Mouse (Mus musculus) gastrocnemius, adult 8-10 months (tissue): ENCODE data around the gene Gpr183. TPM values are rescaled to one million over a fixed set of nuclear protein-coding genes. Genes with fewer than 3 reads are reported as not detected.

Experiments used
- DNase-seq, 2 experiments: peaks; one replicate each; pipeline ENCODE4 v3.0.0; 2022; ENCODE audit warnings: low spot score in 2 of 2
- total RNA-seq, 4 experiments: library from RNA; stranded (reverse); gene quantifications; 2 replicates each; pipeline ENCODE4 v1.2.4; 2022

Gene Gpr183
- total RNA-seq, 4 experiments from 2014 or later: 0.15 to 0.38 (median 0.23) TPM

DNA sequence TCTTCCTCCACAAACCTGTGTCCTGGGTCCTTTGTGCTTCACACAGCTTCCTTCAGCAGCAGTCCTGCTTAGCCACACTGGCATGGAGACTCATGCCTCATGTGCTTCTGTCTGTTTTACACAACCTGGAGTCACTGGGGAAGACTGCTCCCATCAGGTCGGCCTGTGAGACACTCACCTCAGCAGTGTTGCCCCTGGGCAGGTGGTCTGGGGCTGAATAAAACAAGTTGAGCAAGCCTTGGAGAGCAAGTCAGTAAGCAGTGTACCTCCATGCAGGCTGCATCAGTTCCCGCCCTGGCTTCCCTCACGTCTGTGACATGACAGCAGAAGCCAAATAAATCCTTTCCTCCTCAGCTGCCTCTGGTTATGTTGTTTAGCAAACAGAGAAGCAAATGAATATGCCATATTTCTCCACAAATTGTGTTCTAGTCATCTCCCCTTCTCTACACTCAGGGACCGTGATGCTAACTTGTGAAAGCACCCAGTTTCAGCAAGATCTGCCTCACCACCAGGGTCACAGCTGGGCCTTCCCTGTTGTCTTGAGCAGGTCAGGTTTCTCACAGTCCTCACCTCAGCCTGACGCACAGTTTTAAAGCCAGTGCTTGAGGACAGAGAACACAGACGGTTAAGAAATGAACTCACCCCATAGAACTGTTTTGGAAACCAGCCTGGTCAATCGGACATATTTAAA lies 30.9 kb downstream of the Gpr183 start:
- no peak for DNase-seq

DNA sequence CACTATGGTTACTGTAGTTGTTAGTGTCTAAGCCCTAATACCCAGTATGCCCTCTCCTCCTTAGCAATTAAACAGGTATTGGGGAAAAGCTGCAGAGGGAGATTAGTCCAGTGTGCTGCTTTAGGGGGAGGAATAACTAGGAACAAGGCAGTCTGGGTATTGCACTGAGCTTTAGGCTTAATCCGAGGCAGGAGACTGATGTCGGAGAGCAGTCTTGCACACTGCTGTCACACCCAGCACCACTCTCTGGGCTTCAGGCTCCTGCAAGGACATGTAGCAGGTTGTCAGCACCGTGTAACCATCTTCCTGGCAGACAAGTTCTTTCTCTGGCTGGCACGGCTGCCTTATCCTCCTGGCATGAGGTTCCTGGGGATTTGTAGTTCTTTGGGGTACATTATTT lies 32.8 kb downstream of the Gpr183 start:
- DNase-seq: no peak

DNA sequence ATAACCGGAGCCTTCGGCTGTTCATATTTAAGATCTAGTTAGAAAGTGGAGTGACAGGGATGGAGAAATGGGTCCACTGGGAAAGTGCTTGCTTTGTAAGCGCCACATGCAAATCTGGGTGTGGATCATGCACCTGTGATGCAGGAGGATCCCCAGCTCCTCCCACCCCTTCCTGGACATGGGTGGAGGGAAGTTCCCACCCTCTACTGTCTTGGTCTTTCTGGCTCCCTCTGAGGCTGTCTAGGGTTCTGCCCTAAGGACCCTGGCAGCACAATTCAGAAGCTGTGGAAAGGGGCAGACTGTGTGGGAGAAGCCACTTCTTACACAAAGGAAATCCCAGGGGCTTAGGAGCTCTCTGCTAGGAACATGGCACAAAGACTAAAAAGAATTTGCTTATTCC lies 33.4 kb downstream of the Gpr183 start:
- DNase-seq: no peak

DNA sequence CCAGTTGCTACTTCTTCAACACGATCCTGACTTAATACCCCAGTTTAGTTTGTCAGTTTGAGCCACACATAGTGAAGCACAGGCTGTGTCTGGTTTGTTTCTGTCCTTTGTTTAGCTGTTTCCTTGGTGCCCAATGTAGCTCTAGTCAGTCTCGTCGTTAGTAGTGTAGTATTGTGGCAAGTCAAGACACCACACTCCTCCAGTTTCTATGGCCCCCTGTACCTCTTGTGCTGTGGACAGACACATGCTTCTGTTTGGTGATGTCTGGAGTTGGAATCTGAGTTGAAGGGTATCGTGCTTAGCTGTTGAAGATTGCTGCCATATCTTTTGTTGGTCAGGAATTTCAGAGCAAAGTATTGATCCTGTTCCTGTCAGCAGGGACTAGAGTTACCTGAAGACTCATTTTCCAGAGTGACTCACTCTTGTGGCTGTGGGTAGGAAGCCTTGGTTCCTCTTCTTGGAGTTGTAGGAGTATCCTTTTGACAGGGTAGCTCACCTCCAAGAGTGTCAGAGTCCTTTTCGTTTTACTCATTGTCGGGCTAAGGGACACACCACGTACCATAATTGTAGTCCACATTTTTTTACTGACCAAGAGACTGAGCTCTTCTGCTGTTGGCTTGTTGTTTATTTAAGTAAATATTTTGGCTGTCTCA lies 34.1 kb downstream of the Gpr183 start:
- no peak for DNase-seq

DNA sequence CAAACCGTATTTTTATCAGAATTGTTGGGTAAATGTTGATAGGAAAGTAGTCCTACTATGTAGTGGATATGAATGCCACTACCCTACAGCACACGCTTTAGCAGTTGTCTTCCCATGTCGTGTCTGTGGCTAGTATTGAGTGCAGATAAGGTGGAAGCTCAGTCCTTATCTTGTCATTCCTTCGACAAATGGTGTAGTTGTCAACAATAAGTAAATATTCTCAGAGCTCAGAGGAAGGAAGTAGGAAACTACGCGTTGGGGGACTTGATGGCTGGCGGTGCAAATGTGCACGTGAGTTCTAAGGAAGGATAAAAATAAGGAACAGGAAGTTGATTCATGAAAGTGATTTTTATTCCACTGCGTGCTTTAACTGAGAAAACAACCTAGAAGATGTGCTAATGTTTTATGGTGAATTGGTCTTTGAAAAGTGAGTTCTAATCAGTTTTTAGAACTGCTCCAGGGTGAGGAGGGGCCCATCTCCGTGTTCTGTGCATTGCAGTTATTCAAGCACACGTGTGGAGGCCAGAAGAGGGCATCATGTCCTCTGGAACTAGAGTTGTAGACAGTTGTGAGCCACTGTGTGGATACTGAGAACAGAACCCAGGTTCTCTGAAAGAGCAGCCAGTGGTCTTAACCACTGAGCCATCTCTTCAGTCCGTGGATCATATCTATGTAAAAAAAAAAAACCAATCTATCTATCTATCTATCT lies 35.6 kb downstream of the Gpr183 start:
- no peak for DNase-seq

DNA sequence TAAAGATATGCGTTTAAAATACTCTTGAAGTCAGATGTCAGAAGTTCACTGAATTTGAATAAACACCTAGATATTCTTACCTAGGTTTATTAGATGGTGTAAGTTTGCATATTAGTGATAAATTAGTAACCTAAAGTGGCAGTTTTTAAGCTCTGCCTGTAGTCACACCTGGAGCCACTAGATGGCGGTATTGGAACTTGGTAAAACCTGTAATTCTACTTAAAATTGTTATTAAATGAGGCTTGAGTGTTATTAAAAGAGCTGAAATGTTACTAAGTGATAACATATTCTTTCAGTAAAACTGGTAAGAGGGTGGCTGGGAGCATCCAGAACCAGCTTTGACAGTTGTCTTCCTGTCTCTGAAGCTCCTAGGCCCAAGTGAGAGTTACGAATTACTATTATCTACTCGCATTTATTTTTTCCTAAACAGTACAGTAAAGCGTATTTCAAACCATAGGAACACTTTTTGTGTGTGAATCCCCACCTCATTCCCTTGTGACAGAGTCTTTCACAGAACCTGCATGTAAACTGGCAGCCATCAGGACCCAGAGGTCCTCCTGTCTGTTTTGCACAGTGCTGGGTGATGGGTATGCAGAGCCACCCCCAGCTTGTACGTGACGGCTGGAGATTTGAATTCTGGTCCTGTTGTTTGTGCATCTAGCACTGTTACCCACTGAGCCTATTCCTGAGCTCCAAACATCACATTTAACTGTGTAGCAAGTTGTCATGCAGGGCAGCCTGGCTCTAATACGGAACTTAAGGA lies 36.4 kb downstream of the Gpr183 start:
- DNase-seq: no peak

DNA sequence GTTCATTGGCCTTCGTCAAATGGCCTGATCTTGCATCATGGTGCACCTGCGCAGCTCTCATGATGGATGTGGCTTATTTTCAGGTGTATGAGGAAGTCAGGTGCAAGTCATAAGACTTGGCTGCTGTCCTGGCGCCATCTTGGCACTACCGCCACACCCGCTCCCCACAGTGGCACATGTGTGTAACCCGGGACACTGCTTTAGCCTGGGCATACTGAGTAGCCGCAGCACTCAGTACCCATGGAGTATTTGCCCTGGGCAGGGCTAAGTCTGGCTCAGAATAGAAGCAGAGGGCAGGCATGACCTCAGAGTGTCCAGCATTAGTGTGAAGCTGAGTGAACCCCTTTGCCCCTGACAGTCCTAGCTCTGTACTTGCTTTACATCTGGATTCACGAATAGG lies 37.5 kb downstream of the Gpr183 start:
- DNase-seq: no peak

DNA sequence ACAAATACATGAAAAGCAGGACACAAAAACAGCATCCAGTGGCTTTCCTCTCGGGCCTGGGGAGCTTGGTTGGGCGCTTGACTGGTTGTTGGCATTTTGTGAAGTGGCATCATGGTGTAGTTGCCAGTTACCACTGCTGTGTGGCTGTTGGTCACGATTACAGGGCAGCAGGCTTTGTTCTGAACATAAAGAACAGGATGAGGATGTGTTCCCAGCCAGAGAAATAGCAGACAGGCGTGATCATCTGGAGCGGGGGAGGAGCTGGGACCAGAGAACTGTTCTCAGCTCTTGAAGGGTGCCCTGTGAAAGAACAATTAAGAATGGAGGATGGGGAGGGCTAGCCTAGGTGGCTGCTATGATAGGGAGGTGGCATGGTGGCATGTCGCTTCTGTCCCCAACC lies 38.1 kb downstream of the Gpr183 start:
- DNase-seq: no peak

DNA sequence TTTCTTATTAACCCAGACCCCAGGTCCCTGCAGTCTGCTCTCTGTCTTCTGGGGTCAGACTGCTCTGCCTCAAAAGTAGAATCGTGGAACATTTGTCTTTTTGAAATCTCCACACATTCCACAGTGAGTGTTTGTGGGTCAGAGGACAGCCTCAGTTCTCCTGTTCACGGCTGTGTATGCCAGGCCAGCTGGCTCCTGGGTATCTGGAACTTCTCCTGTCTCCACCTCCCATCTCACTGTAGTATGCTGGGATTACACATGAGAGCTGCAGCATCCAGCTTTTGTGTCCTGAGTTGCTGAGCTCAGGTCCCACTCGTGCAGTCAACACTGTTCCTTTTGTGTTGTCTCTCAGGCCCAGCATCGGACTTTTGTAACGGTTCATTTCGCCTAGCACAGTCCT lies 40.1 kb downstream of the Gpr183 start:
- DNase-seq: no peak

DNA sequence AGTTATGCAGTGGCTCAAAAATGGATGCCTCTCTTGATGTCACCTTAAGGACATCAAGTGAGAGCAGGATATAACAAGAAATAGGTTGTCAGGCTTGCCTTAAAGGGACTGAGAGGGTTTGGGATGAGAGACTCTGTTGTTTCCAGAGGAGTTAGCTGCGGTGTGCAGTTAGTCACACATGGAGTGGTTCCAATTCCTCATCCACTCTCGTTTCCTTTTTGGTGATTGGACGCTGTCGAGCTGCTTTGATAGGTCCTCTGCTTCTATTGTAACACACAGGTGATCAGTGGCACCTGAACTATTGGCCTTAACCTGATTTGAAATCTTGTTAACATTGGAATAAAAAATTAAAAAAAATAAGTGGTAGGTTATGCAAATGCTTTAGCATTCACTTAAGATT lies 42.3 kb downstream of the Gpr183 start:
- no peak for DNase-seq

DNA sequence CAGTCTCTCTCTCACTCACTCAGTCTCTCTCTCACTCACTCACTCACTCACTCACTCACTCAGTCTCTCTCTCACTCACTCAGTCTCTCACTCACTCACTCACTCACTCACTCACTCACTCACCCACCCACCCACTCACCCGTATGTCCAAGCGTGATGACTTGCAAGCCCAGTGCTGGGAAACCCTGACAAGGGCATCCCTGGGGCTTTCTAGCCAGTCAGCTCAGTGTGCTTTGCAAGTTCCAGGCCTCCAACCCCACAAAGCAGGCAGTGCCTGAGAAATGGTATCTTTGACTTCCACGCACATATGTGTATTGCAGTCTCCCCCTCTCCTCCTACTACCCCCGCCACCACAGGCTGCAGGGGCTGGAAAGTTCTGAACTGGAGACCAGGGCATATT lies 43.0 kb downstream of the Gpr183 start:
- no peak for DNase-seq

DNA sequence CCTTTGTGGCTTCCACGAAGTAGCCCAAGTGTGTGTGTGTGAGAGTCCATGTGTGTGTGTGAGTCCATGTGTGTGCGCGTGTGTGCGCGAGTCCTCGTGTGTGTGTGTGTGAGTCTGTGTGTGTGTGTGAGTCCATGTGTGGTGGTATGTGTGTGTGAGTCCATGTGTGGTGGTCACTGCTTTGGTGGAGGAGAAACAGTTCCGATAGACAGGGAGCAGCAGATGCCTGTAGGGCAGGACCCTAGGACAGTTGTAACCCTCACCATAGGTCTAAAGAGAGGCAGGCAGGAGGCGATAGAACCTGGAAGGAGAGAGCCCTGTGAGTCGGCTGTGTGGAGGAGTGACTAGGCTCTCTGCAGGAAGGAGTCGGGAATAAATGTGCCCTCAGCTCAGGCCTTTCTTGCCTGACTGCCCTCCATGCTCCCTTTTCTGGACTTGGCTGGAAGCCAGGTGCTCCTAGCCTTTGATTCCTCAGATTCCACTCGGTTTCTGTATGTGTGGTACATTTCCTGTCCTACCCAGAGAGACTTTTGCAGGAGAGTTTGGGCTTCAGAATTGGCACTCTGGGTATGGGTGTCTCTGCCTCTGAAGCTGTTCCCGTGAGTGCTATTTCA lies 44.4 kb downstream of the Gpr183 start:
- DNase-seq: no peak

DNA sequence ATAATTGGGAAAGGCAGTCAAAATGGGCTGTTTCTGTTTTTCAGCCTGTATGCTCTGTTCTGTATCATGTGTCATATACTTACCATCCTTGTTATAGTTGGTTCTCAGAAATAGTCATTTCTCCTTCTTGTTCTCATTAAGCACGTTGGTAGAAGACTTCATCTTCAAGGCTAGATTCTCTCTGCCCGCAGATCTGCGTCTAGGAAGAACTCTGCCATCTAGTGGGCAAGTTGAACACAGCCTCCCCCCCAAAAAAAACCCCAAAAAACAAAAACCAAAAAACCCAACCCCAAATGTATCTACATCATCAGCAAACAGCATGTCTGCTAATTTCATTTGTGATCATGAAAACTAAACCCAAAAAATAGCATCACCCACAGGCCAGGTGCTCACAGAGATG lies 45.2 kb downstream of the Gpr183 start:
- no peak for DNase-seq

DNA sequence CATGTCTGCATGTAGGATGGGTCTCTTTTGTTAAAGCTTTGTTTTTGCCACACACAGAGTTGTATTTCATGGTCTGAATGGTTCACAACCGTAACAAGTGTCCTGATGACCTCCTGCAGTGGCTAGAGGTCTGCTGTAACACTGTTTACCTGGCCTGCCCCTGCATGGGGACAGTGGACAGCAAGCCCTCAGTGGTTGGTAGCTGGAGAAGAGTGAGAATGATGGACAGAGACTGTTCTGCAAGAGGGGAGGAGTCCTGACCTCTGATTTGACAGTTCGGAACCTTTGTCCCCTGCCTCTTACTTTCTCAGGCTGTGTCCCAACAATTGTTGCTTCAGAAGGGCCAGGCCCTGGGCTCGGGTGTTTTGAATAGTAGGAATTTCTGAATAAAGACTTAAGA lies 46.7 kb downstream of the Gpr183 start:
- DNase-seq: no peak

DNA sequence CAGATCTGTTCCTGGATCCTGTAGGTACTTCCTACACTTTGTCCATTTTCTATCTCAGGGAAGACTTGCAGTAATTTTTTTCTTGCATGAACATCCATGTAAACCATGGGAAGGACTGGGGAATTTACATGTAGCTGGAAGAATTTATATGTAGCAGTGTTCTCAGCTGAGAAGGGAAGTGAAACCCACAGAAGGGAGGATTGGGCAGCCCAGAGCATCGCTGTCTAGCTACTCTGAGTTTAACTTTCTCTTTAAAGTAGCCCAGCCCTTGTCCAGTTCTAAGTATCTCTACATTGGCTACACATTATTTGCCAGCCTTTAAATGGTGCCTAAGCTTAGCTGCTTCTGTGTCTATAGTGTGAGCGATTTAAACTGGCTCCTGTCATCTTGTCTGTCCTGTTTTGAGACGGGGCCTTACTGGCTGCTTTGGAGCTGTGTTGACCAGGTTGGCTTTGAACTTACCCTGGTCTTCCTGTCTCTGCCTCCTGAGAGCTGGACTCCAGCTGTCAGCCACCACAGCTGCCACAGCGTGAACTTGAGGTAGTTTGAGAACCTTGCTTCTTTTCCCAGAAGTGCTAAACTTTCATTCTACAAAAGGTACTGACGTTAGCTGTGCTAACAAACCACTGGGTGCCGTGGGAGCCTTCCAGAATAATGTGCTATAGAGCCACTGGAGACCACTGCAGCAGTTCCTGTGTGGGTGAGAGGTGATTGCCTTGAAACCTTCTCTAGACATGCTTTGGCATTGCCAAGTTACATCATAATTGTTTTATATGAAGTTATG lies 48.5 kb downstream of the Gpr183 start:
- DNase-seq: no peak

DNA sequence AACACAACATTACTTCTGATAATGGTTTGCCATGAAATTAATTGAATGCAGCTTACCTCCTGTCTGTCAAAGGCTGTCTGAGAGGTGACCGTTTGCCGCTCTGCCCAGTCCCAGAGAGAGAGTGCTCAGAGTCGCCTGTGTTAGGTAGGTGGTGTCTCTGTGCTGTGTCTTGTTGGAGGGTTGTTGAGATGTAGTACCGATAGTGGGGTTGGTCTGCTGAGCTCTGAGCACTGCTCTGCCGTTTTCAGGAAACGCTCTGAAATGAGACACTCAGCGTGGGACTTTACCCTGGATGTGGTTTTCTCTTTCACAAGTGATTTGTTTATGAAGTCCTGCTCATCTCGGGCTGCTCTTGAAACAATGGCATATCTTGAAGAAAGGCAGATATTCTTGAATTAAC lies 49.4 kb downstream of the Gpr183 start, which contains the start of gene Gpr18:
Gpr18 (minus strand) TSS at position 161 of the 400 bp plus-strand sequence.
- DNase-seq: no peak

DNA sequence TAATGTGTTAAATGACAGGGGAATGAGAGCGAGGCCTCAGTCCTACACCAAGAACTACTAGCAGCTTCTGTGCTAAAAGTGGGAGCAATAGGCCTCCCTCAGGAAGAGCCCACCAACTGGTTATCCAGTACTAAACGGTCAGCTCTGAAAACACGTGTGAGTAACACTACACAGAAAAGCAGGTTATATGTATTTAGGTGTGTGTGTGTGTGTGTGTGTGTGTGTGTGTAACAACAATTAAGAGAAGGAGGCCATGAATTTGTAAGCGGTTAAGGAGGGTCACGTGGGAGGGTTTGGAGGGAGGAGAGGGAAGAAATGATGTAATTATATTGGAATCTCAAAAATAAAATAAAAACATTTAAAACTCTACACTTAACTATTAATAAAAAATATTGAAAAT lies 49.9 kb downstream of the Gpr183 start:
- no peak for DNase-seq

DNA sequence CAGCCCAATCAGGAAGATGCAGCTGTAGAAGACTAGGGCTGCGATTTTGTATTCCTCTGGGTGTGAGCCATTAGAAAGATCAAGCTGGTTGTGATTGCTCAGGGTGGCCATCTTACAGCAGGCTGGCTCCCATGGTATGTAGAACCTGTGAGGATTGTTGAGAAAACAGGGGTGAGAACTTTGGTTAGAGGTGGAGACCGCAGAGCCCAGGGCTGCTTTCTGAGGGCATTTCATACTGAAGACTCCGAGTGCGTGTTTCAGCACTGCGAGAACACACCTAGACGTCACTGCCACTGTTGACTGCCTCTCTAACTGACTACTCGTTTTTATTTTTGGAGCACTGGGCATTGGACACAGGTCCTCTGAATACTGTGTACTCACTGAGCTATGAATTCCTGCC lies 52.5 kb downstream of the Gpr183 start:
- no peak for DNase-seq

DNA sequence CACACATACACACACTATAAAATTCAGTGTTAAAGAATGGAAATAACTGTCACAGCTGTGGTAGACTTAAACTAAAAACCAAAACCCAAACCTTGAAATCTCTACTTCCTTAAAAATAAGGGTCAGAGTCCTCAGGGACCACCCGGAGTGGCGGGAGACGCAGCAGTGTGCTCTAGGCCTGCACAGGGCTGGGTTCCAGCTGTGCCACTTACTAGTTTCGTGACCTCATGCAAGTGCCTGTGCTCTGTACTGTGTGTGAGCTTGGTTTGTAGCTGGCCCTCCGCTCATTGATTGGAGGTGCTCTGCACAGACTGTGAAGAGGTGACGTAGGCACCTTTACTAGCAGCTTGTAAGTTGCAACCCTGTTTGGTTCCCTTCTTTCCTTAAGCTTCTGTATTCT lies 55.1 kb downstream of the Gpr183 start:
- no peak for DNase-seq

DNA sequence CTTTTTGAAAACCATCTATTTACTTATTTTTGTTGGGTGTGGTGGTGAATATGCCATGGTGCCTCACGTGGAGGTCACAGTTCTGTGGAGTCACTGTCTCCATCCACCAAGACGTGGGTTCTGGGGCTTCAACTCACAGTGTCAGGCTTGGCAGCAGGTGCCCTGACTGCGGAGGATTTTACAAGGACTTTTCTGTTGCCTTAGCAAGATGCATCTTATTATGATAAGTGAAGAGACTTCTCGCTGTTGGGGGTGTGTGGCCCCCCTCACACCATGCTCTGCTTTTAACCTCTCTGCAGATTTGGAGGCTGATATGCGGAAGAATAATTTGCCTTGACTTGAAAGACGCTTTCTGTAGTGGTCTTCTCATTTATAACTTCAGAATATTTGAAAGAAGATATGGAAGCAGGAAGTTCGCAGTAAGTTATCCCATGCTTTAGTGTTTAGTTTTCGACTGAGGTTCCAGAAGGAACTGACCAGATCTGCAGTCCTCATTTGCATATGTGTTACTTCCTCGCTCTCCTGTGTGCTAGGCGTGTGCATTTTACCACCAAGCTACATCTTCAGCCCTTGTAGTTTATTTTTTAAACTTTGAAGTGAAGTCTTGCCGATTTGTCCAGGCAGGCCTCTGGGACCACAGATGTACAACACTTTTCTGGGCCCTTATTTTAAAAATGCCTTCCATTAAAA lies 57.9 kb downstream of the Gpr183 start:
- no peak for DNase-seq
